Mouse (Mus musculus) hindbrain, embryonic 15.5 days (tissue): ENCODE results near the gene Cyp2b9. TPM values are rescaled to one million over a fixed set of nuclear protein-coding genes. Genes with fewer than 3 reads are reported as not detected.
"Not testable (repeated sequence)": the region's sequence is repeated elsewhere in the genome, so short reads cannot be mapped to it uniquely, and the experiment has no call there.

Experiments used
- ATAC-seq: fragments of 200-750 bp; cut with Nextera tagmentation; 2 replicates; pipeline ENCODE4 v1.8.0; 2017; ENCODE audit warnings: low read depth, moderate number of reproducible peaks, moderate TSS enrichment; ENCODE audit not compliant: low FRiP score
- H3K27ac ChIP-seq: fragments of 300-500 bp; sonication (generic); replicated peaks from 2 replicates; pipeline ENCODE4 v1.5.1; 2015; ENCODE audit warnings: mild to moderate bottlenecking, inconsistent platforms
- H3K27me3 ChIP-seq: fragments of 300-500 bp; sonication (generic); 2 replicates; pipeline ENCODE4 v1.6.1; 2015; ENCODE audit warnings: control low read depth, inconsistent platforms
- H3K36me3 ChIP-seq: fragments of 300-500 bp; sonication (generic); 2 replicates; pipeline ENCODE4 v1.6.1; 2015; ENCODE audit warnings: control low read depth, inconsistent platforms
- H3K4me1 ChIP-seq: fragments of 300-500 bp; sonication (generic); replicated peaks from 2 replicates; pipeline ENCODE4 v1.6.1; 2015; ENCODE audit warnings: control low read depth, inconsistent platforms
- H3K4me2 ChIP-seq: fragments of 300-500 bp; sonication (generic); 2 replicates; pipeline ENCODE4 v1.6.1; 2015; ENCODE audit warnings: moderate library complexity, mild to moderate bottlenecking, inconsistent platforms
- H3K4me3 ChIP-seq: fragments of 300-500 bp; sonication (generic); 2 replicates; pipeline ENCODE4 v1.5.1; 2015; ENCODE audit warnings: mild to moderate bottlenecking, inconsistent platforms
- H3K9ac ChIP-seq: fragments of 300-500 bp; sonication (generic); 2 replicates; pipeline ENCODE4 v1.6.1; 2015; ENCODE audit warnings: inconsistent platforms
- H3K9me3 ChIP-seq: fragments of 300-500 bp; sonication (generic); 2 replicates; pipeline ENCODE4 v1.6.1; 2016; ENCODE audit warnings: control low read depth, inconsistent platforms
- WGBS: fragments of 180-500 bp; shearing (Covaris S2); methylation state at CpG from one replicate; pipeline ENCODE4 v1.1.7; 2015; 5-methylcytosine and 5-hydroxymethylcytosine counted together
- polyA plus RNA-seq: library from polyadenylated mRNA; unstranded; fragments of >200 nt; fragmentation: Nextera tagmentation; extraction: Ambion mirVana; gene quantifications from 2 replicates; pipeline ENCODE4 v1.2.1, GENCODE M21; 2015

Gene Cyp2b9
- polyA plus RNA-seq, result not detected in 2 replicates

GRCm38 (mm10) chr7:26173111-26173510, at the start of gene Cyp2b9:
TSS of gene Cyp2b9 (plus strand) at chr7:26173411.
- not testable (repeated sequence) for H3K4me2 ChIP-seq, H3K27ac ChIP-seq, ATAC-seq, H3K4me3 ChIP-seq, H3K36me3 ChIP-seq, H3K9ac ChIP-seq, H3K9me3 ChIP-seq, H3K4me1 ChIP-seq, H3K27me3 ChIP-seq
- 74% methylated on average over 3 of the region's 3 CpGs for WGBS

DNA sequence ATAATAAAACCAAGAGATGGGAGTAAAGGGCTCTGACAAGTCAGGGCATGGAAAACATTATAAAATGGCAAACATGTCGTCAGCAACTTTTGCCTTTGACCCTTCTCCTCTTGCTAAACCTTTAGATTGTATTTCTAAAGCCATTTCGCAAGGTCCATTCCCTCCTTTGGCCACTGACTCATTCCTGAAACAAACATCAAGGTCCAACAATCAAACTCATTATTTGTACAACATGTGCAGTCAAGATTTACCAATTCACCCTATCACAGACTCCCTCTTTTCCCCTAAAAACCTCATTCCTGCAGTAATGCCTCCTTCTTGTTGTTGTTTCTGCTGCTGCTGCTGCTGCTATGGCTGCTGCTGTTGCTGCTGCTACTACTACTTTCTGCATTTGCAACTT, 33.6 kb upstream of the Cyp2b9 start:
- not testable (repeated sequence) for H3K4me2 ChIP-seq, H3K9me3 ChIP-seq, H3K27ac ChIP-seq, H3K4me3 ChIP-seq, H3K27me3 ChIP-seq, H3K36me3 ChIP-seq, H3K9ac ChIP-seq, ATAC-seq, H3K4me1 ChIP-seq
- WGBS, result no CpG with 5 or more reads among the region's 2 CpGs

DNA sequence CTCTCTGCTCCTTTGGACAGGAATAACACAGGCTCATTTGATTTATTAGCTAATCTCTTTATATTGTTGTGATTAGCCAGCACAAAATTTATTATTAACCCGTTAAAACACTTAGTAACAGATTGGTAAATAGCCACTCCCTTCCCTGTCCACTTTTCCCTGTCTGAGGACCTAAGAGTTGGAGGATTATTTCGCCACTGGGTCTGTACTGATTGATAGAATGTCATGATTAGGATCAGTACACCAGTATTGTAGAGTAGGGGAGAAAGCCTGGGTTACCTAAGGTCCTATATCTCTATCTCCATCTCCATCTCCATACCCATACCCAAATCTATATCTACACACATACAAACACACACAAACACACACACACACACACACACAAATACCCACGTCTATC, 29.6 kb upstream of the Cyp2b9 start:
- 100% methylated on average over 1 of the region's 3 CpGs for WGBS
- H3K27ac ChIP-seq, H3K36me3 ChIP-seq, H3K27me3 ChIP-seq, ATAC-seq, H3K9me3 ChIP-seq, H3K9ac ChIP-seq, H3K4me1 ChIP-seq, H3K4me2 ChIP-seq, H3K4me3 ChIP-seq: not testable (repeated sequence)

- 81% methylated on average over 3 of the region's 3 CpGs for WGBS
- H3K4me1 ChIP-seq, ATAC-seq, H3K4me2 ChIP-seq, H3K9ac ChIP-seq, H3K27me3 ChIP-seq, H3K27ac ChIP-seq, H3K4me3 ChIP-seq, H3K36me3 ChIP-seq, H3K9me3 ChIP-seq: not testable (repeated sequence)
Measured at GRCm38 (mm10) chr7:26168765-26169536, 4.3 kb upstream of the Cyp2b9 start.

DNA sequence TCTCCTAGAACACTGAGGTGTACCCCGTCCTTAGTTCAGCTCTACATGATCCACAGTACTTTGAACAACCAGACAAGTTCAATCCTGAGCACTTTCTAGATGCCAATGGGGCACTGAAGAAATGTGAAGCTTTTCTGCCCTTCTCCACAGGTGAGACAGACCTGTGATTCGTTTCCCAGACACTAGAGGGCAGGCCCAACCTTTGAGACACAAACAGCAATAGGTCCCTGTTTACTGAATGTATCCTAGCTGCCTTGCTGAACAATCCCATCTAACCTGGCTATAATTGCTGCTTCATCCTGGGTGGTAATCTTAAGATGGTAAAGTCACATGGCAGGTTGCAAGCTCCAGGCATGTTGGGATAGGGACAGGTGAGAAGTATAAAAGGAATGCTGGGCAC, 27.9 kb downstream of the Cyp2b9 start:
- Histone ChIP-seq H3K27me3 (no peaks in the 10 kb centered on the region), H3K27ac (no peak overlapping the region), H3K9ac (no peak overlapping the region), H3K4me1 (no peaks in the 10 kb centered on the region), H3K4me2 (no peak overlapping the region), H3K9me3 (peaks cover 25% of the 10 kb centered on the region), H3K36me3 (no peaks in the 10 kb centered on the region), H3K4me3 (no peak overlapping the region)
- no peak for ATAC-seq
- 27% methylated on average over 2 of the region's 2 CpGs for WGBS

- 80% methylated on average over 1 of the region's 1 CpGs for WGBS
- not testable (repeated sequence) for H3K36me3 ChIP-seq
Measured at GRCm38 (mm10) chr7:26260034-26260433, 86.8 kb downstream of the Cyp2b9 start, which contains the start of gene Vmn1r184. TSS of gene Vmn1r184 (plus strand) at chr7:26260334.

More at GRCm38 (mm10) chr7:26260034-26260433, 86.8 kb downstream of the Cyp2b9 start, which contains the start of gene Vmn1r184:
- H3K27ac ChIP-seq, H3K27me3 ChIP-seq, H3K4me2 ChIP-seq, H3K4me1 ChIP-seq, ATAC-seq, H3K4me3 ChIP-seq, H3K9ac ChIP-seq, H3K9me3 ChIP-seq: not testable (repeated sequence)

Other genes with a start within 250 kb of the Cyp2b9 start
- gene Cyp2b13, start 111.9 kb upstream of the Cyp2b9 start, polyA plus RNA-seq, result not detected in 2 replicates
- not detected in 2 replicates for gene Vmn1r184, start 86.9 kb downstream of the Cyp2b9 start, polyA plus RNA-seq
- gene Cyp2a4, start 133.8 kb downstream of the Cyp2b9 start, polyA plus RNA-seq, result not detected in 2 replicates
- not detected in 2 replicates for gene Nlrp9c, start 230.3 kb downstream of the Cyp2b9 start, polyA plus RNA-seq